Mouse (Mus musculus): ENCODE results near the gene Hes1.

Hes1 gene
- long read RNA-seq, experiment 1, transcript Hes1-201 (4 exons, 1,468 nt): major isoform, 7 of 8 reads
- long read RNA-seq, experiment 1, partial matches to known transcripts: 0 of 8 reads
- long read RNA-seq, experiment 1, other reads (novel, unspliced or antisense): 1 of 8 reads
- long read RNA-seq, experiment 2, transcript Hes1-201 (4 exons, 1,468 nt): major isoform, 8 of 11 reads
- long read RNA-seq, experiment 2, partial matches to known transcripts: 0 of 11 reads
- long read RNA-seq, experiment 2, other reads (novel, unspliced or antisense): 3 of 11 reads

DNA sequence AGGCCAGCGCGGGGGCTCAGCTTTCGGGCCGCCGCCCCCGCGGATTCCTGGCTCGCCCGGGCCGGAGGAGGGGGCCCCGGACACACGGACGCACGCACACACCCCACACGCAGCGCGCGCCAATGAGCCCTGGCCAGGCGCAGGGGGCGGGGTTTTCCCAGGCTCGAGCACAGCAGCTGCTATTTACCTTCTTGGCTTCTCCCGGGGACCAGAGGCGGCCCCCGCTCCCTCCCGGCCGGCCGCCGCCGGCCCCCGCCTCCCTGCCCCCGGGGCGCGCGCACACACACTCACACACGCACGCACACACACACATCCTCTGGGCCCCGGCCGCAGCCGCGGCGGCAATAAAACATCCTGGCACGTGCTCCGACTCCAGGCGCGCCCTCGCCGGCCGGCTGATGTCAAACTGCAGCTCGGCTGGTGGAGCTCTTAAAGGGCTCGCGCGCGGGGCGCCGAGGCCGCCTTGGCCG lies at the start of gene Hes1:
Hes1 (plus strand) TSS at position 401 of the 470 bp plus-strand sequence.
- intact Hi-C loops (cut with DNase I): loop anchor here (2.0 to 10.0 kb wide), 3 partner anchors 42 to 249 kb away; no protein-coding TSS in a partner anchor

DNA sequence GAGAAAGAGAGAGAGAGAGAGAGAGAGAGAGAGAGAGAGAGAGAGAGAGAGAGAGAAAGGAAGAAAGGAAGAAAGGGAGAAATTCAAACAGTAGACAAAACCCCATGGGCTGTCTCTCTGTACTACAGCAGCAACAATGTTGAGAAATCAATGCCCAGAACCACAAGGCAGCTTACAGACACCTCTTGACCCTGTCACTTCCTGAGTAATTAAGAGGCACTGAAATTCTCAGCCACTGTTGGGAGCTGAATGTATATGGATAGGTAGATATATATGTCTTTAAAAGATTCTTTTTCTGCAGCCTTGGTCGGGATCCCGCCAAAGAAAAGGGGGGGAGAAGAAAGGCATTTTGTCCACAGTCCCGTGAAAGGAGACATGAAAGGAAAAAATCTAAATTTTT lies 48.1 kb upstream of the Hes1 start:
- intact Hi-C loops (cut with DNase I): no loop called here

DNA sequence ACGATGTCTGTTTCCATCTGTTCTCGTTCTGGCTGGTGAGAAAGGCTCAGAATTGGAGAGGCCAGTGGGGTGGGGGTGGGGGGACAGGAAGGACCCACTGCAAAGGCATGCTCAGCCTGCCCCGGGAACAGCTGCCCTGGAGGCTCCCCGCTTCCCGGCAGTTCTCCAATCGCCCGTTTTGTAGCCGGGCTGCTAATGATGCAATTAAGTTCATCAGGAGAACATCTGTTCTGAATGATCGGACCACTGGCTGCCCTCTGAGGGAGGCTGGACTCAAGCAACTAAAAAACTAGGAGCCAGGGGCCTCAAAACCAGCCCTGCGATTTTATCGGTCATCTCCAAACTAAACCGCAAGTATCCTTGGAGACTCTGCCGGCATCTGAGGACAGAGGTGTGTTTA lies 44.1 kb upstream of the Hes1 start:
- intact Hi-C loops (cut with DNase I): loop anchor here (5.0 kb wide), 1 partner anchor 42 kb away; the partner anchor contains the start of gene Hes1

DNA sequence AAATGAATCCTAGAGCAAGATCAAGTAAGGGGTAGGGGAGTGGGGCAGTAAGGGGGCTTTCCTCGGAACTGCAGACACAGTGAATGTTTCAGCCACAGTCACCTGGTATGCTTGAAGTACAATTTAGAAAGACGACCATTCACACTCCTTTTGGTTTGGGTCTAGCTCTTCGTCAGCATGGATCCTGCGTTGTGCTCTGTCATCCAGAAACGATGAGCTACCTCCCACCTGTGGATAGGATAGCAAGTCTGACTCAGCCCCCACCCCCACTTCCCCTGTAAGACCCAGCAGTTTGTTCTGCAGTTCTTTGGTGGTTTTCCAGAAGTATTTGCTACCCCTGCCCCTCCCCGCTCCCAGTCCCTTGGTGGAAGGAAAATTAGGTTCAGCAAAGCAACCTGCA lies 41.8 kb upstream of the Hes1 start:
- intact Hi-C loops (cut with DNase I): loop anchor here (5.0 kb wide), 1 partner anchor 40 kb away; the partner anchor contains the start of gene Hes1

DNA sequence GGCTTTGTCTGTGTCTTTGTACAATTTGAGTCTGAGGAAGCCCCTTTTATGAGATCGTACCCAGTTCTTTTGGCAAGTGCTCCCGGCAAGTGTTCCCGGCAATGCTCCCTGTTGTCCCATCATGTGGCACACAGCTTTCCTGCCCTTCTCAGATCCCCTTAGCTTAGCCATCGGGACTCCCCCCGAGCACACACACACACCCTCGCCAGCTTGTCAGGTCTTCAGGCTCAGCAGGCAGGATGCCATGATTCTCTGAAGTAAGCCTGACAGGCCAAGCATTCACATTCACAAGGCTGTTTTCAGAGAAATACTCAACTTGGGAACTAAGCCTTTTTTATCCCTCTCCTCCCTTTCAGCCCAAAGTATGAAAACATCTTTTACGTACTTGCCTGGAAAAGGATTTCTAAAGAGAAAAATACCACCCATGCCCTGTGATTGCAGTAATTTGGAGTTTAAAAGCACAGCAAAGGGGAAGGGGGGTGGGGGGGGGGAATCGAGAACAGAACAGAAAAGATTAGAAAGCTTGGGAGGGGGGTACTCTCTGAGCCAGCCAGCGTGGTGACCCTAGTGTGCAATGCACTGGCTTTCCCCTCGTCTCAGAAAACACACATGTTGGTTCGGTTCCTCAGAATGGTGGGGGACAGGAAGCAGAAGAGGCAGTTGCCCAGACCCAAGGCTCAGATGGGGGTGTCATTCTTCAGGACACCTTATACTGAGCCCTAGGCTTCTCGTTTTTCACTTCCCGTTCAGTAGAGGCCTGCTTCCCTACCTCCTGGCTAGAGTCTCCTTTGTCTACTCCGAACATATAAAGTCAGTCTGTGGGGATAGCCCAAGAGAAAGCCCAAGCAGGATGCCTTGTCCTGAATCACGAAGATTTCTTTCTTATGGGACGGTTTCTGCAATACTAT lies 41.0 kb upstream of the Hes1 start:
- intact Hi-C loops (cut with DNase I): loop anchor here (5.0 kb wide), 1 partner anchor 39 kb away; the partner anchor contains the start of gene Hes1

DNA sequence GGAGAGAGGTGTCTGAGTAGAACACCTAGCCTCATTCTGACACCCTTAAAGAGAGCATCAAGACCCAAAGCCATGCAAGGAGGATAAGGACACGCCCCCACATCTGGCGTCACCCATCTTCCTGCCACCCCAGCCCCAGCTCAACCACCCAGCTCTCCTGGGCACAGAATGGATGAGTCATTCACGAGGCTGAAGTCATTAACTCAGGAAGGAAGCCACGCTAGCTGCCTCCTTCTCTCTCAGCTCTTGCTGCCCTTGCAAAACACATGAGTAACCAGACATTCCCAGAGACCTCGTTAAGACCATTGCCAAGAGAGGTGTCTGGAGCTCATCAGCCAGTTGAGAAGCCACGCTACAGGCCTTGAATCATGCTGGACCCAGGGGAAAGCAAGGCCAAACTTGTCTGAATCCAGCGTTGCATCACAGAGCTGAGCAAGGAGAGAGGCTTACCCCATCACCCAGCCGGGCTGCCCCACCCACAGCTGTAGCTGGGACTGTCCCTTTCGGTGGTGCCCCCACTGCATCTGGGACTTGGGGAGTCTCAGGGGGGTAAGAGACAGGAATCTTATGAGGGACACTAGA lies 39.4 kb upstream of the Hes1 start:
- intact Hi-C loops (cut with DNase I): loop anchor here (5.0 kb wide), 1 partner anchor 38 kb away; the partner anchor contains the start of gene Hes1

DNA sequence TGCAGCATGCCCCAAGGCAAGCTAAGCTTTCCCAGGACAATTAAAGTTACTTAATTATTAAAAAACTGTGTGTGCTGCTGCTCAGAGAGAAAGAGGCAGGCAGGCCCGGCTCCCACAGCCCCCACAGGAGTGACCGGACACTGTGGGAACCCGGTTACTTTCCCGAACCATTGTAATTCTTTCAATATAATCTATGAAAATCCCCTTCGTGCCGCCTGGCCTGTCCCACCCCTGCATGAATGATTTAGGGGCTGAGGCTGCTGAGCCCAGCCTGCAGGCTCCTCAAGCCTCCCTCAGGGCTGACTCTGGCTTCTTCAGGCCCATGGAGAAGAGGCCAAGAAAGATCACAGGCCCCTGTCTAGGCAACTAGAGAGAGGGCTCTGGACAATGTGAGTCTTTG lies 36.0 kb upstream of the Hes1 start:
- intact Hi-C loops (cut with DNase I): no loop called here

DNA sequence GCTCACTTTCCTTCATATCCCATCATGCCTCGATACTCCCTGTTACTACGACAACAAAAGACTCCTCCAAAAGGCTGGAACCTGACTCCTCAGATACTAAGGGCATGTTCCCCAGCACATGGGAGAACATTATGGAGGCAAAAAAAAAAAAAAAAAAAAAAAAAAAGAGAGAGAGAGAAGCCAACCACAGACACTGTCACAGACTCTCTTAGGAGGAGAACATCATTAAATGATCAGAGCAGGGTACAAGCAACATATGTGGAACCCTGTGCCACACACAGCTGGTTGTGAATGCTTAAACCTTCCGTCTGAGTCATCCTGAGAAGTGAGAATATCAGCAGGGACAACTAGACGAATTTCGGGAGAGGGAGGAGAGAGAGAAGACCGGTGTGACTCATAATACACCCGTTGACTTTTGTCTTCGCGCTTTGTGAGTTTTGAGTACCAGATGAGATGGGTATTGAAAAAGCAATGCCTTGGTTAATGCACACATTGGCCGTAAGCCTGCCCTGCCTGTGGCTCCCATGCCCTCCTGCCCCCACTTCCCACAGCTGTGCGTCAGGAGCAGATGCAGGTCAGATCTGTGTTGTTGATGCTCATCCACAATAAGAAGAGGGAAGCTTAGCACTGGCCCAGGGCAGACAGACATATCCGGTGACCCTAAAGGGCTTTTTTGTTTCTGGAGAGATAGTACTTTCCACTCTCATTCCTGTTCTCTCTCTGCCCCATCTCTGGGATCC lies 34.8 kb upstream of the Hes1 start:
- intact Hi-C loops (cut with DNase I): no loop called here

DNA sequence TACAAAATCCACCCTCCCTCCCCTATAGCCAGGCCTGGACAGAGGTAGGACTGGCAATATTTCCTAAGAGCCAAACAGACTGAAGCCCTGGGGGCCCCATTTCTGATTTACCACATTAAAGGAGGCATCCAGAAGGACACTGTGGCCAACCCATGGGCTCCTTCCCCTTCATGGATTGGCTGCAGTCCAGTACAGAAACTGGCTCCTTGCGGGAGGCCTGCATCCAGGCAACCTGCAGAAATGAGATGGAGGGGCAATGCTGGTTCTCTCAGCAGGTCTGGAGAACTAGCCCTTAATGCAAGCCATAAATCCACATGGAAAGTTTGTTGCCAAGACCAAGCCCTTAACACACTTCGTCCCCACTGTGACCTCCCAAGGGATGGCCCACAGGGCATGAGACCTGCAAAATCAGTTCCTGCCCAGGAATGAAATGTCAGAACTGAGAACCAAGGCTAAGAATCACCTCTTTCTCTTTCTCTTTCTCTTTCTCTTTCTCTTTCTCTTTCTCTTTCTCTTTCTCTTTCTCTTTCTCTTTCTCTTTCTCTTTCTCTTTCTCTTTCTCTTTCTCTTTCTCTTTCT lies 31.8 kb upstream of the Hes1 start:
- intact Hi-C loops (cut with DNase I): no loop called here

DNA sequence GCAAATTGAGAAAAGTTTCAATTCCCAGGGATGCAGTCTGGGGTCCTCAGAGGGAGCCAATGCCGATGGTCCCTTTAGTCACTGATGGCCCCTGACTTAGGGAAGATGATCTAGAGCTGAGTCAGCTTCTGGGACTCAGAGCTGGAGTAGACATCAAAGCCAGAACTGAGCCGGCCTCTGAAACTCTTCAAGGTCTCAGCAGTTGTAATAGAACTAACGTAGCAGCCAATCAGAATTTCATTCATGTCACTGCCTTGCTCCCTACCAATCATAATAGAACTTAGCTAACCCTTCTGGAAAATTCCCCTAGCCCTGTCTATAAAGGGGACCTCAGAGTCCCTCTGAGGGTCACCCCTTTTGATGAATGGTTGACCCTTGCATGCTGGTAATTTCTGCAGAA lies 30.8 kb upstream of the Hes1 start:
- intact Hi-C loops (cut with DNase I): no loop called here

DNA sequence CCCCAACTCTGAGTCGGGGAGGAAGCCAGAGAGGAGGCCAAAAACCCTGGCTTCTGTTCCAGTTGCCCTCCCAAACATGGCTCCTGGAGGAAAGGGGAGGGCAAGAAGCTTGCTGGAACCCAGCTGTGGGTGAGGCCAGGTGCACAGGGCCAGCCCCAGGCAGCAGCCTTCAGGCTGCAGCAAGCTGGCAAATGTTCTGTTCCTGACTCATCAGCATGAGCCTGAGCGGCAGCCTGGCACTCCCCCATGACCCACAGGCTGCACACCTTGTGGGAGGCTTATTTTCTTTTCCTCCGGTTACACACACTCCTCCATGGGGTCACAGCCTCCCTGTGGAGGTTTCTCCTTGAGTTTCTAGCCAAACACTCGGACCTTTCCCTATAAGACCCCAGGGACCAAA lies 30.2 kb upstream of the Hes1 start:
- intact Hi-C loops (cut with DNase I): no loop called here

DNA sequence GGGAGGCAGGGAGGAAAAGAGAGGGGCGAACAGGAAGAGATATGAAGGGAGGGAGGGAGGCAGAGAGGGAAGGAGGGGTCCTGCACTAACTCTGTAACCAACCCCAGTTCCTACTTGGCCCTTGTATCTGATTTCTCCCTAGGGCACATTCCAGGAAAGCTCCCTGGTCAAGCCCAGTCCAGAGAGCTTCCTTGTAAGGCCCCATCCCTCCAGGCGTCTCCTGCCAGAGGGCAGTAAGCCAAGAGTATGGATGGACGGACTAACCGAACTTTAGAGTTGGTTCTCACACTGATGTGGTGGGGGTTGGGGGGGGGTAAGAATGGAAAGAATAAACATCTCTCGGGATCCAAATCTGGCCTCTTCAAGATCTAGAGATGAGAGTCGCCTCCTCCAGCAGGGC lies 29.7 kb upstream of the Hes1 start:
- intact Hi-C loops (cut with DNase I): no loop called here

DNA sequence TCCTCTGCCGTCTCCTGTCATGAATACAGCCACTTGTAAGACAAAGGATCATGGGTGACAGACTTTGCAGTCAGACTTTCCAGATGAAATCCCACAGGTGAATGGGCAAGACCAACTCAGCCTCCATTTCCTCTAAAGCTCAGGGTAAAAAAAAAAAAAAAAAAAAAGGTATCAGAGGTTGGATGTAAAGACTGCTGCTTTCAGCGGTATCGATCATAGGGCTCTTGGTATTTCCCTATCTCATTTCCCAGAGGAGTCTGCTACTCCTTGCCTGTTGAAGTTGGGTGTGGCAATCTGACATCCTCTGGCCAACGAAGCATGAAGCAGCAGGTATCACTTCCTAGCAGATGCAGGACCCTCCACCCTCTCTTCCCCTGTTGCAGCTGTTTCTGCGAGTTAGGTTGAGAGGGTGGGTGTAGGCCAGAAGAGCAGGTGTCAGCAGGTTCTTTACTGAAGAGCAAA lies 29.2 kb upstream of the Hes1 start:
- intact Hi-C loops (cut with DNase I): no loop called here

DNA sequence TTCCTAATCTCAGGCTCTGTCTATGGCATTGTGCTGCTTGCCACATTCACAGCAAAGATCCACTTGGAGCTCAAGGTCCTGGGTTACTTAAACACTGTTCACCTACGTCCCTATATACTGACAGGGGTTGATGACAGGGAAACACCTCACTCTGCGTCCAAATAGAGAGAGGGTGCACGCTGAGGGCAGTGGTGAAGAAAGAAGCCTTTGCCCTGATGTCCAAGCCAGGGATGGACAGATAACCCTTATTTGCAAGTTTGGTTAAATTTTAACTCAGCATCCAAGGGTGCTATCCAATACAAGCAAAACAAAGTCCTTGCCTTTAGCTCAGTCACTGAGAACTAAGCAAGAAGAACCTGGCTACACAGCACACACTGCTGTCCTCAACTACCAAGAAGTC lies 28.1 kb upstream of the Hes1 start:
- intact Hi-C loops (cut with DNase I): no loop called here

DNA sequence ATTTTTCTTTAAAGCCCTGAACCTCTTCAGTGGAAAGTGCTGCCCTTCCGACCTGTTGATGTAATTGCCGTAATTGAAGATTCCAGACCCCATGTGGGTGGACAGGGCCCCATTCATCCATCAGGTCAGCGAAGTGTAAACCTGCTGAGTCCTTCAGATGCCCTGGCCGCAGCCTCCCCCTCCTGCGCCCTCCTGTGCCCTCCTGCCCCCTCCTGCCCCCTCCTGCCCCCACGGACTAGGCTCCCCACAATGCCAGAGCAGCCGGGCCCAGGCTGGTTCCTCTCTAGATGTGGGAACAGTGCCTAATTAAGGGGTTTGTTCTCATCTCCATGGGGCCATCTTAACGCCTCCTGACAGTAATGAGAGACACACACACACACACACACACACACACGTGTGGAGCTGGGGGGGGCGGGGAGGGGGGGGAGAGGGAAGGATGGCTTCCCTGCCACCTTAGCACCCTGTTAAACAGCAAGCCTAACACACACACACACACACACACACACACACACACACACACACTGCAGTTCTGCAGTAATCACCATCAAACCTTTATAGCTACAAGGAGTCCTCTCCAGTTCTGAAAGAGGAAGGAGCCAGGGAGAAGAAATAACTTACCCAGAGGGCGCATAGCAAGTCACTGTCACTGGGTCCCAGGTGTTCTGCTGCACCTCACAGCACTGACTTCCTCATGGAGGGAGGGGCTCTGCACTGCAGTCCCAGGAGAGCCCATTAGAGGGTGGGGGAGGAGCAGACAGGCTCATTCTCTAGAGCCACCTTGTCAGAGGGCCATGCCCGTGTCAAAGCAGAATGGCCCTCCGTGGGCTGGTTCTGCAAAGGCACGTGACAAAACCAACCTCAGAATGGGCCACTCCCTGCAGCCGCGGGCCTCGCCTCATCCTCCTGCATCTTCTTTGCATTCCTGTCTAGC lies 25.3 kb upstream of the Hes1 start:
- intact Hi-C loops (cut with DNase I): no loop called here

DNA sequence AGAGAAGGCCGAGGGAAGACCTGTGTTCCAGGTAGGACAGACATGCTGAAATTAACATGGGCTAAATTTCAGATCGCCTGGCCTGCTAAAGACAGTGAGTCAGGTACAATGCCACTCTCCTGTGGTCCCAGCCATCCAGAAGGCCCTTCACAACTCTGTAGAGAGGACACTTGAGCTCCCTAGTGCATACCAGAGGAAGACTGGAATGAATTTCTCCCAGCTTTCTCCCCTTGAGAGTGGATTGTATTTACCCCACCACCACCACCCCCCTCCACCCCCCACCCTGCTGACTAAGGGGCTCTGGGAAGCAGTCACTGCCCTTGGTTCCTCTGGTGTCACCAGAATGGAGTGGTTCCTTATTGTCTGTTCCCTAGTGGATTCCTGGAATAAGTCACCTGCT lies 24.3 kb upstream of the Hes1 start:
- intact Hi-C loops (cut with DNase I): no loop called here

DNA sequence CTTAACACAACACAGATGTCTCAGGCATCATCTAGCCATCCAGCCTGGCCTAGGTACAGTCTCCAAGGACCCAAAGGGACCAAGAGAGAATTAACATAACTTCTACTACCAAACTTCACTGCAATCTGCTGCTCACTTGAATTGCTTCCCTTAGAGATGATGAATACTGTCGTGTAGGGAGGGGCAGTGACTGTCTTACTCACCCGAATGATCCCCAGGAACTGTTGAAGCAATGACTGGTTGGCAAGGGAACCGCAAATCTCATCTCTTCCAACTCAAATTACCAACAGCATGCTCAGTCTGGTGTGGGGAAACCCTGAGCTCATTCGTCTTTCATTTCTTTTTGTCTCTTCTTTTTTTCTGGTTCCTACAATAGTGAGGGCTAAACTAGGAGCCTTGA lies 21.3 kb upstream of the Hes1 start:
- intact Hi-C loops (cut with DNase I): no loop called here

DNA sequence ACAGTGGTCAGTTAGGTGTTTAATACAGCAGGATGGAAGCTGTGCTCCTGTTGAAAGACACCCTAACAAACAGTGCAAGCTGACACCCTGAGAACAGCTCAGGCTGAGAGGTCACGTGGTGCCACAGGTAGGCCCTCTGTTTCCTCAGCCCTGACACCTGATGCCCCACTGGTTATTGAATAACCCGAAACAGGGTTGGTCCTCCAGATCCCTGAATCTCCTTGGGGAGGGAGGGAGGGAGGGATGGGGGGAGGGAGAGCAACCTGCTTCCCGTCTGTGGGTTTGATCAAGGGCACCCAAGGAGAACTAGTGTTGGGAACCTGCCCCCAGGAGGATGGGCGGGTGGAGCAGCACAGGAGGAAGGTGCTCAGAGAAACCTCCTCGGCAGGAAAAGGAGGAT lies 18.6 kb upstream of the Hes1 start:
- intact Hi-C loops (cut with DNase I): no loop called here

DNA sequence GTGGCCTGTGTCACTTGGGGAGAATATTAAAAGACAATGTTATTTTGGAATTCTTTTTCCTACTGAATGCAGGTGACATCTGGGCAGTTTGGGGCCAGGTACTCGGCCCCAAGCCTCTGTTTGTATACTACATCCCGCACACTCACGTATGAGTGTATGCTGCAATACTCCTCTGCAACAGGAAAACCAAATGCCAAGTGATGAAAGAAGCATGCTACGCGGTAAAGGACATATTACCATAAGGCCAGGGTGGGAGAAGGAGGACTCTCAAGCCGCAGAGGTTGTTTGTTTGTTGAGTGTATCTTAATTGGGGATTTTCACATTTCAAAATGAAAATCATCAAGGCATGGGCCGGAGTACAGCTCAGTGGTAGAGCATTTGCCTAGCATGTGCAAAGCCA lies 17.2 kb upstream of the Hes1 start:
- intact Hi-C loops (cut with DNase I): no loop called here

DNA sequence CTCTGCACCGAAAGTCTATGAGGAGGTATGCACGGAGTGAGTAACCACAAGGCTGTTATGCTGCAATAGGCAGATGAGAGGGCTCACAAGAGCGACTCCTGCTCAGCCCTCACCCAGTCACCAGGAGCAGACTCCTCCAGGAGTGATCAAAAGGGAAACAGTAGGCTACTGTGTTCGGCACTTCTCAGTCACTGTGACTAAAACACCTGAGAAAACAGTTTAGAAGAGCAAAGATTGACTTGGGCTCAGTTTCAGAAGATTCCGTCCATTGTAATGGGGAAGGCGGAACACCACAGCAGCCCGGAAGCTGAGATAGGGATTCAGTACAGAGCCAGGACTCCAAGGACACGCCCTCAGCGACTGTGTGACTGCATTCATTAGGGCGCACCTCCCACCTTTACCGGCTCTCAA lies 16.8 kb upstream of the Hes1 start:
- intact Hi-C loops (cut with DNase I): no loop called here
